Mouse (Mus musculus): ENCODE results near the gene Mucl3. TPM values are rescaled to one million over a fixed set of nuclear protein-coding genes. Genes with fewer than 3 reads are reported as not detected.

Gene Mucl3
- polyA plus RNA-seq, 1 experiment from 2014 or later, result not detected

DNA sequence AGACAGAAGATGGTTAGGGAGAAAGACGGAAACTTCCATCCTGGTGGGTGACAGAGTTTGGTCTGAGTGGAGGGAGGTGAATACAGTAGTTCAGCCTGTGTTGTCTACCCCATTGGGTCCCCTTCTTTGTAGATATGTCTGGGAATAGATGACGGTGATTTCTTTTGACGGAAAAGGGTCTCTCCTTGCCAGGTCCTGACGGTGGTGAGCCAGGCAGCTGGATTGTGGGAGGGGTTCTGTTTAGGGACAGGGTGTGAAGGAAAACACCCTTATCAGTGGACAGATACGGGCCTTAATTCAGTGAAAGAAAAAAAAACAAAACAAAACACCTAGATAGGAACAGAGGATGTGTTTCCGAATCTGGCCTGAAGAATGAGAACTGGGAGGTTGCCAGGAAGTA, 4.1 kb downstream of the Mucl3 start:
- Histone ChIP-seq H3K4me3 (ENCODE audit: low read length) (no peak overlapping the region), H3K27ac (ENCODE audit: low read depth, low read length) (no peak overlapping the region), H3K4me1 (ENCODE audit: control insufficient read depth, insufficient read depth, low read depth, low read length) (no peaks in the 10 kb centered on the region), H3K9ac (ENCODE audit: low read depth, low read length) (no peak overlapping the region), H3K36me3 (ENCODE audit: control insufficient read depth, insufficient read depth, low read length) (no peaks in the 10 kb centered on the region), H3K9me3 (ENCODE audit: control insufficient read depth, low read length) (no peaks in the 10 kb centered on the region), H3K27me3 (replicated peaks; ENCODE audit: control insufficient read depth, insufficient read depth, low read length) (no peaks in the 10 kb centered on the region), H3K4me2 (ENCODE audit: low read length) (peak overlapping the region; percentile 45)
- ATAC-seq, result no peak
- 80% methylated on average over 6 of the region's 6 CpGs for WGBS

DNA sequence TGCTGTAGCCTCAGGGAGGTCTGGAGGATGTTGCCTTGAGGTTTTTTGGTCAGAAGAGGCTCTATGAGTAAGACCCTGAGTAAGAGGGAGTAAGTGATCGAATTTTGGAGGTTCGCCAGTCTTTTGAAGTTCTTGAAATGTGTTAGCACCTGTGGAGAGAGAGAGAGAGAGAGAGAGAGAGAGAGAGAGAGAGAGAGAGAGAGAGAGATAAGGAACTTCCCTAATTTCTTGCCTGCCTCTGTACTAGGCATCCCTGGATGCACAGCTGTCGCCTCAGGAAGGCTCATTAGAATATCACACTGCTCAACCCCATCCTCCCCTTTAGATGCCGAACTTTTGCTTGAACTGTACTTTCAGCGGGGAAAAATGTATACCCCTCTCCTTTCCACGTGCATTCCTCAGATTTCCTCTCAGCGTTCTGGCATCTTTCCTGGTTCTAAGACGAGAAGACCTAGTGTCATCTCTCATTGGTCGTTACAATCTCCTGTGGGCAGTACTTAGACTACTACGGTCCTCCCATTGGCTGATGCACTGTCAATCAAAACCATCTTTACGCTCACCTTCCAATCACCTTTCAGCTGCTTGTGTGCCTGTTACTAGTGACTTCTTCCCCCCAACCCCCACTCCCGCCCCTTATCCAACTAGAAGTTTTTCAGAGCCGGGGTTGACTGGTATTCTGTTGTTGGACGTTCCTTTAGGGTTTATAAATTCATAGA, 4.9 kb downstream of the Mucl3 start:
- Histone ChIP-seq H3K27me3 (replicated peaks; ENCODE audit: control insufficient read depth, insufficient read depth, low read length) (no peaks in the 10 kb centered on the region), H3K36me3 (ENCODE audit: control insufficient read depth, insufficient read depth, low read length) (no peaks in the 10 kb centered on the region), H3K4me1 (ENCODE audit: control insufficient read depth, insufficient read depth, low read depth, low read length) (no peaks in the 10 kb centered on the region), H3K4me2 (ENCODE audit: low read length) (peak overlapping the region; percentile 45), H3K4me3 (ENCODE audit: low read length) (no peak overlapping the region), H3K9ac (ENCODE audit: low read depth, low read length) (no peak overlapping the region), H3K9me3 (ENCODE audit: control insufficient read depth, low read length) (no peaks in the 10 kb centered on the region), H3K27ac (ENCODE audit: low read depth, low read length) (no peak overlapping the region)
- 24% methylated on average over 14 of the region's 14 CpGs for WGBS
- peak; percentile 82 for ATAC-seq

DNA sequence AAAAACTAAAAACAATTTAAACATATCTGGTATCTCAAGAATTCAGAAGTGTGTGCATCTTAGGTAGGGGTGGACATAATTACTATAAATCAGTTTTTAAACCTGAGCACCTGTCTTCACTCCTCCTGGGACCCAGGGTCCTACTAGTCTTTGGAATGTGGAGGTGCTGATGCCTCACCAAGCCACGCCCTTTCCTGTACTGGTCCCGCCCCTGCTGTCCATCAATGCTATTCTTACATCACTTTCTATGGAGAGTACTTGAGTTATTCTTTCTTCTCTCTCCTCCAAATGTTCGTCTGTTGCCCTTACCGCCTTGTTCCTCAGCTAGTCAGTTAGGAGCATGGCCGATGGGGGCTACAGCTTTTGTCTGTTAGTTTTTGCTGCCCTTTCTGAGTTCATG, 7.1 kb downstream of the Mucl3 start:
- peak overlapping the region; percentile 72; the same call in 1 of the 2 replicates for H3K4me2 ChIP-seq (ENCODE audit: low read length)
- H3K9ac ChIP-seq (ENCODE audit: low read depth, low read length), result no peak overlapping the region
- no peak overlapping the region for H3K4me3 ChIP-seq (ENCODE audit: low read length)
- H3K27ac ChIP-seq (ENCODE audit: low read depth, low read length), result no peak overlapping the region
- WGBS, result 35% methylated on average over 5 of the region's 5 CpGs
- ATAC-seq, result no peak
- H3K27me3 ChIP-seq (replicated peaks; ENCODE audit: control insufficient read depth, insufficient read depth, low read length), result no peaks in the 10 kb centered on the region
- no peaks in the 10 kb centered on the region for H3K9me3 ChIP-seq (ENCODE audit: control insufficient read depth, low read length)
- H3K4me1 ChIP-seq (ENCODE audit: control insufficient read depth, insufficient read depth, low read depth, low read length), result no peaks in the 10 kb centered on the region
- H3K36me3 ChIP-seq (ENCODE audit: control insufficient read depth, insufficient read depth, low read length), result no peaks in the 10 kb centered on the region

DNA sequence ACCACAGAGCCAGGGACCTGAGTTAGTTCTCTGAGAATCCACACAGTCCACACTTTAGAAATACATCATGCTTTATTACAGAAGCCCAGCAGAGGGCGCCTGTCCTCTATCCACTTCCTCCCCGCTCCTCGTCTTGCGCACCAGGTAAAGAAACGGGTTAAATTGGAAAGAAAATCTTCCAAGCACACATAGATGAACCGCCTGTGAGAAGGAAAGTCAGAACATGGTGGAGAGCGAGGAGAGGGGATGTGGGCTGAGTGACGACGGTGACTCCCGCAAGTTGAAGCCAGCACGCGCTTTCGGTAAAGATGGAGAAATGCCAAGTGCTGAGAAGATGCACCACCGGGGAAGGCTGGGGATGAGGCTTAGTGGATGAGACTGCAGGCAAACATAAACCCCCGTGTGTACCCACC, 7.8 kb downstream of the Mucl3 start:
- Histone ChIP-seq H3K9ac (ENCODE audit: low read depth, low read length) (peak overlapping the region; percentile 55), H3K27me3 (replicated peaks; ENCODE audit: control insufficient read depth, insufficient read depth, low read length) (no peaks in the 10 kb centered on the region), H3K9me3 (ENCODE audit: control insufficient read depth, low read length) (no peaks in the 10 kb centered on the region), H3K4me2 (ENCODE audit: low read length) (peak overlapping the region; percentile 72), H3K36me3 (ENCODE audit: control insufficient read depth, insufficient read depth, low read length) (no peaks in the 10 kb centered on the region), H3K4me1 (ENCODE audit: control insufficient read depth, insufficient read depth, low read depth, low read length) (no peaks in the 10 kb centered on the region), H3K27ac (ENCODE audit: low read depth, low read length) (no peak overlapping the region), H3K4me3 (ENCODE audit: low read length) (peak overlapping the region; percentile 44)
- peak; percentile 82 for ATAC-seq
- 2% methylated on average over 15 of the region's 15 CpGs for WGBS

DNA sequence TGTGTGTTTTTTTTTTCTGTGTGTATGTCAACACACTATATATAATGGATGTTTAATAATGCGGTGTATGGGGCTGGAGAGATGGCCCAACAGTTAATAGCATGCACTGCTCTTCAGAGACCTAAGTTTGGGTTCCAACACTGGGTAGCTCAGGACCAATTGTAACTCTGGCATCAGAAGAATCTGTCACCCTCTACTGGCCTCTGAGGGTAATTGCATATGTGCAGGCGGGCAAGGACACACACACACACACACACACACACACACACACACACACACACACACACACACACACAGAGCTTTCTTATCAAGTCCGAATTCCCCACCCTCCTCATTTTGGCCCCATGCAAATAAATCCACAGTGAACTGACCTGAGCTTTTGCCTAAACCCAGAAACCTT, 8.3 kb downstream of the Mucl3 start:
- no peak for ATAC-seq
- H3K27me3 ChIP-seq (replicated peaks; ENCODE audit: control insufficient read depth, insufficient read depth, low read length), result no peaks in the 10 kb centered on the region

DNA sequence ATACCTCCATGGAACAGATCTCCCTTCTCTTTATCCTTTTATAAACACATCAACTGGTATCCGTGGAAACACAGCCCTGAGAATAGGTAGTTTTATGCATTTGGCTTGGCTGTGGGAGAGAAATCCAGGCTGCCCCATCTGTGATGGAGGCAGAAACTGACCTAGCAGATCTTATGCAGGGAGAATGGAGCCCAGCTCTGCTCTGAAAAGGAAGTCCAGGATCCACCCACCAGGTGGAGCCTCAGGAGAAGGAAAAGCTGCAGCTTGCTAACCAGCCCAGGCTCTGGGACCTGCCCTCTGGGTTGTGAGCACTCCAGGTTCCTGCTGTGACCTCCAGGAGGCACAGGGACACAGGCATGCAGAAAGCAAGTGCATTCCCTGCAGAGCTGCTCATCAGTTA, 9.5 kb downstream of the Mucl3 start:
- Histone ChIP-seq H3K4me2 (ENCODE audit: low read length) (no peak overlapping the region), H3K4me1 (ENCODE audit: control insufficient read depth, insufficient read depth, low read depth, low read length) (no peaks in the 10 kb centered on the region), H3K36me3 (ENCODE audit: control insufficient read depth, insufficient read depth, low read length) (no peaks in the 10 kb centered on the region), H3K9me3 (ENCODE audit: control insufficient read depth, low read length) (no peaks in the 10 kb centered on the region), H3K9ac (ENCODE audit: low read depth, low read length) (no peak overlapping the region), H3K27me3 (replicated peaks; ENCODE audit: control insufficient read depth, insufficient read depth, low read length) (no peaks in the 10 kb centered on the region), H3K27ac (ENCODE audit: low read depth, low read length) (no peak overlapping the region), H3K4me3 (ENCODE audit: low read length) (no peak overlapping the region)
- ATAC-seq, result peak; percentile 65; the same call in 1 of the 2 replicates
- WGBS, result 6% methylated on average over 1 of the region's 1 CpGs

More for the DNA sequence above, 8.3 kb downstream of the Mucl3 start:
- Histone ChIP-seq H3K27ac (ENCODE audit: low read depth, low read length) (no peak overlapping the region), H3K9me3 (ENCODE audit: control insufficient read depth, low read length) (no peaks in the 10 kb centered on the region), H3K36me3 (ENCODE audit: control insufficient read depth, insufficient read depth, low read length) (no peaks in the 10 kb centered on the region), H3K9ac (ENCODE audit: low read depth, low read length) (no peak overlapping the region), H3K4me2 (ENCODE audit: low read length) (no peak overlapping the region), H3K4me1 (ENCODE audit: control insufficient read depth, insufficient read depth, low read depth, low read length) (no peaks in the 10 kb centered on the region), H3K4me3 (ENCODE audit: low read length) (no peak overlapping the region)
- WGBS, result 86% methylated on average over 3 of the region's 3 CpGs

DNA sequence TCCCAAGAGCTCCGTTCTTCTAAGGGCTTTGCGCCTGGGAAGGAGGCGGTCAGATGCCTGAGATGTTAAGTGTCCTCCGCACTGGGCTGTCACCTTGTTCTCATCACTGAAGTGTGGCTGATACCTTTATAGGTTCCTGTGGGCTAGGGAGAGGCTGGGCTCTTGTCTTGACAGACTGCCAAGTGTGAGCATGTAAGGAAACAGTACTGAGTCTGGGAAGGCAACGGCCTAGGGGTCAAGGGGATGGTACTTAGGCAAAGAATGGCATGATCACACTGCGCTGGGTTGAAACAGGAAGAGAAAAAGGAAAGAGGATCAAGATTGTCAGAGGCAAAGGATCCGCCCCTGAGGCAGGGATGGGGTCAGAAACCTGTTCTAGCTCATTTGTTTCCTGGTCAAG, 17.0 kb downstream of the Mucl3 start, which contains the start of gene Gm9573:
Gene Gm9573 (minus strand): TSS at position 101 of the 400 bp plus-strand sequence.
- Histone ChIP-seq H3K4me3 (ENCODE audit: low read length) (no peak within 1 kb of the TSS), H3K4me2 (ENCODE audit: low read length) (no peak within 1 kb of the TSS), H3K9ac (ENCODE audit: low read depth, low read length) (no peak within 1 kb of the TSS), H3K9me3 (ENCODE audit: control insufficient read depth, low read length) (no peaks in the 10 kb centered on the region), H3K36me3 (ENCODE audit: control insufficient read depth, insufficient read depth, low read length) (no peaks in the 10 kb centered on the region), H3K4me1 (ENCODE audit: control insufficient read depth, insufficient read depth, low read depth, low read length) (no peaks in the 10 kb centered on the region), H3K27ac (ENCODE audit: low read depth, low read length) (no peak within 1 kb of the TSS), H3K27me3 (replicated peaks; ENCODE audit: control insufficient read depth, insufficient read depth, low read length) (no peaks in the 10 kb centered on the region)
- ATAC-seq, result no peak
- 90% methylated on average over 7 of the region's 7 CpGs for WGBS

DNA sequence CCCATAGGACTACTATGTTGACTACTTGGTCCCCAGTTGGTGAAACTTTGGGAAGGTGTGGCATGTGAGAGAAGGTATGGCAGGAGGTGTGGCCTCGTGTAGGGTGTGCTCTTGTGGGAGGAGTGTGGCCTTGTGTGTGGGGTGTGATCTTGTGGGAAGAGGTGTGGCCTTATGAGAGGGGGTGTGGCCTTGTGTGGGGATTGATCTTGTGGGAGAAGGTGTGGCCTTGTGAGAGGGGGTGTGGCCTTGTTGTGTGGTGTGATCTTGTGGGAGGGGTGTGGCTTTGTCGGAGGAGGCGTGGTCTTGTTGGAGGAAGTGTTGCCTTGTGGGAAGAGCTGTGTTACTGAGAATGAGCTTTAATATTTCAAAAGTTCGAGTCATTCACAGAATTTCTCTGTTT, 26.4 kb downstream of the Mucl3 start:
- H3K27ac ChIP-seq (ENCODE audit: low read depth, low read length), result no peak overlapping the region
- no peak overlapping the region for H3K4me2 ChIP-seq (ENCODE audit: low read length)
- no peaks in the 10 kb centered on the region for H3K27me3 ChIP-seq (replicated peaks; ENCODE audit: control insufficient read depth, insufficient read depth, low read length)
- 81% methylated on average over 4 of the region's 4 CpGs for WGBS
- no peak overlapping the region for H3K9ac ChIP-seq (ENCODE audit: low read depth, low read length)
- H3K9me3 ChIP-seq (ENCODE audit: control insufficient read depth, low read length), result no peaks in the 10 kb centered on the region
- H3K4me1 ChIP-seq (ENCODE audit: control insufficient read depth, insufficient read depth, low read depth, low read length), result no peaks in the 10 kb centered on the region
- no peak for ATAC-seq
- H3K36me3 ChIP-seq (ENCODE audit: control insufficient read depth, insufficient read depth, low read length), result no peaks in the 10 kb centered on the region
- no peak overlapping the region for H3K4me3 ChIP-seq (ENCODE audit: low read length)

DNA sequence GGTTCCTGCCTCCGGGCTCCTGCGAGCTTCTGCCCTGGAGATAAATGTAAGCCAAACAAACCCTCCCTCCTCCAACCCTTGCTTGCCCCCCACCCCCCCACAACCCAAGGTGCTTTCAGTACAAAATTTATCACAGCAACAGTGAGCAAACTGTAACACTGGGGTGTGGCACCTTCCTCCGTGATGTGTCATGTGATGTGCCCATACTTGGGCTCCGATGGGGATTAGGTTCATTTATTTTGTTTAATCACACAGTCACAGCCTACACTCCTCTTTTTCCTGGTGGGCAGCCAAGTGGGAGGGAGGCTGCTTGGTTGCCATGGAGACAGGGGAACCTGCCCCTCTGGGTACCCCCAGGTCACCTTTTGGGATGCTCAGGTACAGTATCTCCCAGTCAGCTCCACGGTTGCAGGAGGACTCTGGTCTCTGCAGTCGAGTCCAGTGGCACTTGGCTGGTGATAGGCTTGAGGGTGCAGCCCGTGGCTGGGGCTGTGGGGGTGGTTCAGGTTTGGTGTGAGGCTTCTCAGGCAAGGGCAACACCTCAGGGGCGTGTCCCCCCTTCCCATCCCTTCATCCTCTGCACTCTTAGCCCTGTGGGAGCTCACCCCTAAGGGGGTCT, 41.6 kb downstream of the Mucl3 start:
- Histone ChIP-seq H3K36me3 (ENCODE audit: control insufficient read depth, insufficient read depth, low read length) (no peaks in the 10 kb centered on the region), H3K9ac (ENCODE audit: low read depth, low read length) (no peak overlapping the region), H3K4me3 (ENCODE audit: low read length) (no peak overlapping the region), H3K4me1 (ENCODE audit: control insufficient read depth, insufficient read depth, low read depth, low read length) (no peaks in the 10 kb centered on the region), H3K9me3 (ENCODE audit: control insufficient read depth, low read length) (no peaks in the 10 kb centered on the region), H3K4me2 (ENCODE audit: low read length) (no peak overlapping the region), H3K27me3 (replicated peaks; ENCODE audit: control insufficient read depth, insufficient read depth, low read length) (no peaks in the 10 kb centered on the region), H3K27ac (ENCODE audit: low read depth, low read length) (no peak overlapping the region)
- WGBS, result 64% methylated on average over 8 of the region's 8 CpGs
- no peak for ATAC-seq

All from hindbrain, embryonic 16.5 days (tissue).